Mouse (Mus musculus): ENCODE data around the gene Hoxb5. TPM values are rescaled to one million over a fixed set of nuclear protein-coding genes. Genes with fewer than 3 reads are reported as not detected.

Hoxb5 gene
- polyA plus RNA-seq, 1 experiment from 2014 or later = 10.2 TPM

GRCm38 (mm10) chr11:96352691-96353521 is 49.8 kb downstream of the Hoxb5 start:
- H3K27ac ChIP-seq = peak overlapping the region; percentile 98
- H3K27me3 ChIP-seq (ENCODE audit: insufficient read depth, low read length) = no peaks in the 10 kb centered on the region
- peak overlapping the region; percentile 89 for H3K4me3 ChIP-seq (replicated peaks; ENCODE audit: low read depth, low read length)
- WGBS = under 1% methylated on average over 73 of the region's 75 CpGs
- no peak for TF ChIP-seq CTCF (IDR thresholded peaks at IDR 0.05; ENCODE audit: low read depth)
- H3K36me3 ChIP-seq (ENCODE audit: insufficient read depth, low read length) = 0 out of 2 replicates have a peak, but pooled peaks cover 3% of the 10 kb centered on the region
- ATAC-seq (replicated peaks; ENCODE audit: low FRiP score, low read depth) = 0 out of 2 replicates have a peak, but pooled peaks have one; percentile 4
- H3K4me1 ChIP-seq (replicated peaks; ENCODE audit: insufficient read depth, low read length) = peaks cover 30% of the 10 kb centered on the region
- peak overlapping the region; percentile 92 for H3K4me2 ChIP-seq (ENCODE audit: low read length)
- peak; percentile 79 for DNase-seq (ENCODE audit: low spot score)
- H3K9ac ChIP-seq (ENCODE audit: low read depth, low read length) = peak overlapping the region; percentile 99
- no peaks in the 10 kb centered on the region for H3K9me3 ChIP-seq (replicated peaks; ENCODE audit: low read length)

- Histone ChIP-seq H3K4me2 (ENCODE audit: low read length) (peak overlapping the region; percentile 92), H3K9ac (ENCODE audit: low read depth, low read length) (peak overlapping the region; percentile 99), H3K4me1 (replicated peaks; ENCODE audit: insufficient read depth, low read length) (peaks cover 25% of the 10 kb centered on the region), H3K27me3 (ENCODE audit: insufficient read depth, low read length) (no peaks in the 10 kb centered on the region), H3K9me3 (replicated peaks; ENCODE audit: low read length) (no peaks in the 10 kb centered on the region), H3K36me3 (ENCODE audit: insufficient read depth, low read length) (0 out of 2 replicates have a peak, but pooled peaks cover 3% of the 10 kb centered on the region), H3K4me3 (replicated peaks; ENCODE audit: low read depth, low read length) (peak overlapping the region; percentile 89), H3K27ac (peak overlapping the region; percentile 98)
- 1% methylated on average over 14 of the region's 14 CpGs for WGBS
- TF ChIP-seq CTCF (IDR thresholded peaks at IDR 0.05; ENCODE audit: low read depth) = no peak
- DNase-seq (ENCODE audit: low spot score) (no peak), ATAC-seq (replicated peaks; ENCODE audit: low FRiP score, low read depth) (no peak)
These were observed 50.3 kb downstream of the Hoxb5 start for GRCm38 (mm10) chr11:96353522-96353841.

- H3K9ac ChIP-seq (ENCODE audit: low read depth, low read length) = peak overlapping the region; percentile 99
- peaks cover 24% of the 10 kb centered on the region for H3K4me1 ChIP-seq (replicated peaks; ENCODE audit: insufficient read depth, low read length)
- H3K27me3 ChIP-seq (ENCODE audit: insufficient read depth, low read length) = no peaks in the 10 kb centered on the region
- peak overlapping the region; percentile 89 for H3K4me3 ChIP-seq (replicated peaks; ENCODE audit: low read depth, low read length)
- no peak for TF ChIP-seq CTCF (IDR thresholded peaks at IDR 0.05; ENCODE audit: low read depth)
- 7% methylated on average over 8 of the region's 8 CpGs for WGBS
- peak overlapping the region; percentile 92 for H3K4me2 ChIP-seq (ENCODE audit: low read length)
- no peak for ATAC-seq (replicated peaks; ENCODE audit: low FRiP score, low read depth)
- DNase-seq (ENCODE audit: low spot score) = no peak
- H3K36me3 ChIP-seq (ENCODE audit: insufficient read depth, low read length) = 0 out of 2 replicates have a peak, but pooled peaks cover 3% of the 10 kb centered on the region
- no peaks in the 10 kb centered on the region for H3K9me3 ChIP-seq (replicated peaks; ENCODE audit: low read length)
- peak overlapping the region; percentile 98 for H3K27ac ChIP-seq
These were observed 50.8 kb downstream of the Hoxb5 start for GRCm38 (mm10) chr11:96353939-96354338.

- TF ChIP-seq CTCF (IDR thresholded peaks at IDR 0.05; ENCODE audit: low read depth) = no peak
- peak; percentile 83 for DNase-seq (ENCODE audit: low spot score)
- Histone ChIP-seq H3K4me2 (ENCODE audit: low read length) (peak overlapping the region; percentile 92), H3K9ac (ENCODE audit: low read depth, low read length) (peak overlapping the region; percentile 99), H3K27me3 (ENCODE audit: insufficient read depth, low read length) (no peaks in the 10 kb centered on the region), H3K9me3 (replicated peaks; ENCODE audit: low read length) (no peaks in the 10 kb centered on the region), H3K36me3 (ENCODE audit: insufficient read depth, low read length) (0 out of 2 replicates have a peak, but pooled peaks cover 3% of the 10 kb centered on the region), H3K27ac (peak overlapping the region; percentile 98), H3K4me3 (replicated peaks; ENCODE audit: low read depth, low read length) (peak overlapping the region; percentile 89), H3K4me1 (replicated peaks; ENCODE audit: insufficient read depth, low read length) (peaks cover 21% of the 10 kb centered on the region)
- no peak for ATAC-seq (replicated peaks; ENCODE audit: low FRiP score, low read depth)
- WGBS = 2% methylated on average over 25 of the region's 25 CpGs
These were observed 51.2 kb downstream of the Hoxb5 start for GRCm38 (mm10) chr11:96354376-96354775.

- Histone ChIP-seq H3K9me3 (replicated peaks; ENCODE audit: low read length) (no peaks in the 10 kb centered on the region), H3K9ac (ENCODE audit: low read depth, low read length) (peak overlapping the region; percentile 99), H3K4me3 (replicated peaks; ENCODE audit: low read depth, low read length) (peak overlapping the region; percentile 89), H3K27me3 (ENCODE audit: insufficient read depth, low read length) (no peaks in the 10 kb centered on the region), H3K27ac (peak overlapping the region; percentile 98), H3K4me1 (replicated peaks; ENCODE audit: insufficient read depth, low read length) (peaks cover 21% of the 10 kb centered on the region), H3K36me3 (ENCODE audit: insufficient read depth, low read length) (0 out of 2 replicates have a peak, but pooled peaks cover 3% of the 10 kb centered on the region), H3K4me2 (ENCODE audit: low read length) (peak overlapping the region; percentile 92)
- ATAC-seq (replicated peaks; ENCODE audit: low FRiP score, low read depth) (no peak), DNase-seq (ENCODE audit: low spot score) (peak; percentile 61)
- WGBS = 10% methylated on average over 9 of the region's 9 CpGs
- TF ChIP-seq CTCF (IDR thresholded peaks at IDR 0.05; ENCODE audit: low read depth) = no peak
These were observed 51.7 kb downstream of the Hoxb5 start for GRCm38 (mm10) chr11:96354801-96355311.

MicroRNAs within 50 kb of the gene (microRNA counts, 519-probe panel; counts per million panel counts)
- microRNA mmu-miR-10a (8,045 counts per million, percentile 99 among the panel's probes with 10 or more counts), microRNA mmu-miR-196a (6,863 counts per million, percentile 94 among the panel's probes with 10 or more counts)

Small RNA genes within 50 kb of the gene (microRNA-seq; reads per million reads assigned to microRNA genes)
- gene Mir10a (184,255 reads per million, percentile 100 among the genes with 10 or more reads in this experiment), gene Mir196a-1 (41.1 reads per million, percentile 42 among the genes with 10 or more reads in this experiment)

Other genes starting within 250 kb of the Hoxb5 start
- 31.7 and 33.2 TPM in 2 replicates for gene Ube2z, start 237.9 kb upstream of the Hoxb5 start, polyA plus RNA-seq (2015; fragmentation: Nextera tagmentation; extraction: Ambion mirVana)
- gene Atp5g1, start 227.7 kb upstream of the Hoxb5 start, polyA plus RNA-seq (2015; fragmentation: Nextera tagmentation; extraction: Ambion mirVana) = 1,356 and 1,385 TPM in 2 replicates
- not detected in 2 replicates for gene Calcoco2, start 191.4 kb upstream of the Hoxb5 start, polyA plus RNA-seq (2015; fragmentation: Nextera tagmentation; extraction: Ambion mirVana)
- 0.04 TPM in 1 of 2 replicates, not detected in the other for gene Ttll6, start 169.6 kb upstream of the Hoxb5 start, polyA plus RNA-seq (2015; fragmentation: Nextera tagmentation; extraction: Ambion mirVana)
- not detected in 2 replicates for gene Hoxb13, start 109.0 kb upstream of the Hoxb5 start, polyA plus RNA-seq (2015; fragmentation: Nextera tagmentation; extraction: Ambion mirVana)
- gene Hoxb9, start 31.9 kb upstream of the Hoxb5 start, polyA plus RNA-seq (2015; fragmentation: Nextera tagmentation; extraction: Ambion mirVana) = 22.6 and 23.1 TPM in 2 replicates
- gene Hoxb8, start 21.4 kb upstream of the Hoxb5 start, polyA plus RNA-seq (2015; fragmentation: Nextera tagmentation; extraction: Ambion mirVana) = 8.7 and 12.2 TPM in 2 replicates
- 56.1 and 58.9 TPM in 2 replicates for gene Hoxb7, start 16.7 kb upstream of the Hoxb5 start, polyA plus RNA-seq (2015; fragmentation: Nextera tagmentation; extraction: Ambion mirVana)
- 45.0 and 47.8 TPM in 2 replicates for gene Hoxb6, start 10.9 kb upstream of the Hoxb5 start, polyA plus RNA-seq (2015; fragmentation: Nextera tagmentation; extraction: Ambion mirVana)
- 3.6 and 3.8 TPM in 2 replicates for gene Hoxb4, start 14.9 kb downstream of the Hoxb5 start, polyA plus RNA-seq (2015; fragmentation: Nextera tagmentation; extraction: Ambion mirVana)
- gene Hoxb3, start 20.0 kb downstream of the Hoxb5 start, polyA plus RNA-seq (2015; fragmentation: Nextera tagmentation; extraction: Ambion mirVana) = 3.9 and 4.2 TPM in 2 replicates
- gene Hoxb2, start 47.2 kb downstream of the Hoxb5 start, polyA plus RNA-seq (2015; fragmentation: Nextera tagmentation; extraction: Ambion mirVana) = 38.0 and 42.3 TPM in 2 replicates
- gene Hoxb1, start 62.4 kb downstream of the Hoxb5 start, polyA plus RNA-seq (2015; fragmentation: Nextera tagmentation; extraction: Ambion mirVana) = 0.13 and 0.37 TPM in 2 replicates
- 7.6 and 8.7 TPM in 2 replicates for gene Skap1, start 161.3 kb downstream of the Hoxb5 start, polyA plus RNA-seq (2015; fragmentation: Nextera tagmentation; extraction: Ambion mirVana)